5 mouse cellular contexts compared by ENCODE assay signal in the genomic region with DNA sequence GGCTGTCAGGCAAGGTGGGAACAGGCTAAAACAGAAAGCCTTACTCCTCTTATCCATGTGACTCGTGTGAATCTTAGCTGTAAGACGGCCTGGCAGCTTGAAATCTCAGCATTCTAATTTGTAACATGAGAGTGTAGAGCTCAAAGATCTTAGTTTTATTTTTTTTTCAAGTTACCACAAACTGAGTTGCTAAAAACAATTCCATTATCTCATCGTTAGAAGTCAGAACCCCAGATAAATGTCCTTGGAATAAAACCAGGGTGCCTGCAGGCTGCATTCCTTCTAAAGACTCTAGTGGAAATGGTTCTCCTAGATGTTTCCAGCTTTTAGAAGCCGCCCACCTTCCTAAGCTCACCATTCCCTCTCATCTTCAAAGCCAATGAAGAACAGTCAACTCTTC.
"Had no signal": no experiment of that assay in that cellular context is flagged by ENCODE, and none has a peak within 500 bp of the region (broad histone marks: within the 10 kb centered on the region; RNA-seq: fewer than 3 reads in every experiment).

No protein-coding gene starts in this region.

- DNase-seq: kidney, postnatal 10 days; lung, adult 2 months; right cerebral cortex, adult 18-20 months; right cerebral cortex, postnatal 25 days; thymus, postnatal 4 days had no signal
